Mouse (Mus musculus) monocyte, adult 5-6 weeks (primary cell): Measurements from ENCODE around the gene Slx4ip. TPM values are rescaled to one million over a fixed set of nuclear protein-coding genes. Genes with fewer than 3 reads are reported as not detected.
A peak's percentile ranks its signal among the peaks of the same experiment; 100 is the strongest.

ENCODE experiments used
- ATAC-seq: fragments of 153-309, 156-312 bp; replicated peaks from 2 replicates; pipeline ENCODE4 v1.8.0; 2017; ENCODE audit warnings: mild to moderate bottlenecking; ENCODE audit not compliant: low TSS enrichment, insufficient number of reproducible peaks, severe bottlenecking, poor library complexity, low FRiP score
- total RNA-seq: library from RNA; stranded (forward); fragments of 200-1000, 200-491, 200-594 nt; gene quantifications from 3 replicates; pipeline ENCODE4 v1.2.3, GENCODE M21; 2017

Slx4ip gene
- total RNA-seq, 1 experiment from 2014 or later, result 1.5 TPM

DNA sequence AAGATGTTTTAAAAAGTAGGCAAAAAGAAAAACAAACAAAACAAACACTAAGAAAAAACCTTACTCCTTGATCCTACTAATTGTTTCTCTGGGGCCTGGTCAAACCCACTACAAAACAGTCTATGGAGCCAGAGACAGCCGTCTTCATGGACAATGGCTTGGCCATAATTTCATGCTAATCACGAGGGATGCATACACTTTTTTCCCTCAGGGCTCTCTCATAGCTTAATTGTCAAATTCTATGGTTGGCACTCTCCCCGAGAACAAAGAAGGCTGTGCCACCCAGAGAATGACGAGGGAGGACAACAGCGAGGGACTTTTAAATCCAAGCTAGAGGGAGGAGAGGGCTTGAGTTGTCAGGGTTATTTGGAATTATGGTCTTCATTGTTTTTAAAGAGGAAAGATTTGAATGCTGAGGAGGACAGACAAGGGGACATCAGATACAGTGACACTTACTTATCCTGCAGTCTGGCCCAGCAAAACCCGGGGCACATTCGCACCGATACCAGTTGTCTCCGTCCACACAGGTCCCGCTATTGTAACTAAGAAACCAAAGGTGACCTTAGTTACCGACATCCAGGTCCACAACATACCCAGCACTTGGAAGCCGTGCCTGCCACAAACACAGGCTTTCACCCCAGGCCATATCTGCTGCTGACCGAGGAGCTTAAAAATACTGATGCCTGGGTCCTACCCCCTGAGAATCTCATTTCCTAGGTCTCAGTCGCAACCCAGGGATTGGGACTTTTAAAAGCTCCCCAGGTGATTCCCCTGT lies 195.8 kb downstream of the Slx4ip start:
- no peak for ATAC-seq

DNA sequence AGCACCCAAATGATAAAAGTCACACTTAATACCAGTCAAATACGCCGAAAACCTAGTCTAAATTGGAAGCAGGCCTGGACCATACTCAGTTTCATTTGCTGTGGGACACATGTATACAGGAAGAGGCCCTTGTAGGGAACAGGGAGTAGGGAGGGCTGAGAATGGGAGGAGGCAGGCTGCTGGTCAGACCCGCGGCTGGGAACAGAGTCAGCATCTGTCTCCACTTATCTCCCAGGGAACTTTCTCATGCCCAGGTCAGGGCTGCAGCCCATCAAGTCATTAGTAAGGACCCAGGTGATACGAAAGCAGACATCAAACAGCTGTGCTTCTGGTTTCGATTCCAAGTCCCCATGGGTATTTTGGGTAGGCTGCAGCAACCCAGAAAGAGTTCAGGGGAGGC lies 196.7 kb downstream of the Slx4ip start:
- ATAC-seq, result no peak

DNA sequence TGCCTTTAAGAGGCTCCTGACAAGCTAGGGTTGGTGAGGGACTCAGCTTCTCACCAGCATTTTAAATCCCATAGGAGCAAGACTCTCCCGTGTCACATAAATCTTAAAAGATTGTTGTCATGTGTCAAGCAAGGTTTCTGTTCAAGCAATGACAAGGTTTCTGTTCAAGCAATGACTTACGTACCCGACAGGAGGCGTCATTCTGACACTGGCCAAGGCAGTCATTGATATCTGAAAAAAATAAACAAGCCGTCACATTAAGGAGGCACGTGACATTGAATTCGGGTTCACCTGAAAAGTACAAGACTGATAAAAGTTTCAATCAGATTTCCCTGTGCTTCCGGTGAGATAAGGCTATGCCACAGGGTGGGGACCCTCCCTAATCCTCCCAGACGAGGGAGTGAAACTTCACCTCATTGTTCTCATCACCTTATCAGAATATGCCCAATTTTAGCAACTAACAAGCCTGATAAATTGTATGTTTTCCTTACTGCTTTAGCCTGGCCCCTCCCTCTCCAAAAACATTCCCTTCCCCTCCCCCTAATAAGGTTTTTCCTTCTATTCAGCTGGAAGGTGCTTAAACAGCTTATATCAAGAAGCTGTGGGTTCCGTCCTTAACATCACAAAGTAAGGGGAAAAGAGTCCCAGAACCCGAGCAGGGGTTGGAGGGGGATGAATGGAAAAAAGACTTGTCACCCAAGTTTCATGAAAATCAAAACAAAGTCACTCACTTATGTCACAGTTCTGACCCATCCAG lies 200.9 kb downstream of the Slx4ip start:
- ATAC-seq, result no peak

DNA sequence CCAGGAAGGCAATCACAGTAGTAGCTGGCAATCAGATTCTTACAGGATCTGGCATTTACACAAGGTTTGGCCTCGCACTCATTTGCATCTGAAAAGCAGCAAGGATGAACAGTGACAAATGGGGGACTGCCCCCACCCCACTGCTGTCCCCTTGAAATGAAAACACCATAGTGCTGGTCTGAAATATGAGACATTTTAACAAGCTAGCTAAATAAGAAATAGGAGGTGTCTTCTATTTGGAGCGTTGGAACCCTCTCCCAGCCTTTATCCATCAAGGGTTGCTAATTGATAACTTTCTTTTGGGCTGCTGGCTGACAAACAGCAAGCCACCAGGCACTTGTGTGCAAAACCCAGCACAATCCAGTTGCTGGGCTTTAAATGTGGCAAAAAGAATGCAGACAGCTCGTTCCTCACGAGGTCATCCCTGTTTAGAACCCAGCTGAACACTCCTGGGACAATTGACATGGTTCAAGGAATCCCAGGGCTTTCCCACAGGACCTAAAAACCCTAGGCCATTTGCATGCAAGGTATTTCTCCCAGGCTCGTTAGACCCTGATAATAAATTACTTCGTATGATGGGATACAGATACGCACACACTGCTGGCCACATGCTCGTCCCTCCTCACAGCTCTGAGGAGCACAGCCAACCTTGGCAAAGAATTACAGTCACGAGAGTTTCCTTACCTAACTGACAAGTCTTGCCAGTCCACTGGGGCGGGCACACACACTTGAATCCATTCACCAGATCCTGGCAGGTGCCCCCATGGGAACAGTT lies 201.7 kb downstream of the Slx4ip start:
- ATAC-seq, result no peak

DNA sequence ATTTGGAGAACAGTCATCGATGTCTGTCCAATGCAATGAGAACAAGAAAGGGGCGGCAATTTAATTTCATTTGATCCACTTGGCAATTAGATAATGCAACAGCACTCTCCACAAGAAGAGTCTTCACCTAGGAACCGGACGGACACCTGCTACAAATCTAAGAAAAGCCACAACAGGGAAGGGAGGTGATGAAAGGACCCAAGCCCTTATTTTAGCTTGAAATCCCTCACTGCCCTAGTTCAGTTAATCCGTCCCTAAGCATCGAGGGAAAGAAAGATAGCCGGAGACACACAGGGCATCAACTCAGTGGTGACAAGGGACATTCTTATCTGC lies 202.2 kb downstream of the Slx4ip start:
- no peak for ATAC-seq

DNA sequence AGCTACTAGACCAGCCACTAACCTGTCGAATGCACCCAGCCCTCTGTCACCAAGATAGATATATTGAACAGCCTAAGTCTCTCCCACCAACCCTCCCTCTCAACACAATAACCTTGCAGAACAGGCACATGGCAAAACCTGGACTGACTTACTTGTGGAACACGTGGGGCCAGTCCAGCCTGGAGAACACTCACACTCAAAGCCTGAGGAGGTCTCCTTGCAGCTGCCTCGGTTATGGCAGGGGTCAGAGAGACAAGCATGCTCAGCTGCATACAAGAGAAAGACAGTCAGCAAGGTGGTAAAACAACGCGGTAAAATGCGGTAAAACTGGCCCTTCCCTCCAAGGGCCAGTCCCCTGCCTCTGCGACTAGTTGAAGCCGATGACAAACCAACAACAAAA lies 203.3 kb downstream of the Slx4ip start:
- no peak for ATAC-seq

DNA sequence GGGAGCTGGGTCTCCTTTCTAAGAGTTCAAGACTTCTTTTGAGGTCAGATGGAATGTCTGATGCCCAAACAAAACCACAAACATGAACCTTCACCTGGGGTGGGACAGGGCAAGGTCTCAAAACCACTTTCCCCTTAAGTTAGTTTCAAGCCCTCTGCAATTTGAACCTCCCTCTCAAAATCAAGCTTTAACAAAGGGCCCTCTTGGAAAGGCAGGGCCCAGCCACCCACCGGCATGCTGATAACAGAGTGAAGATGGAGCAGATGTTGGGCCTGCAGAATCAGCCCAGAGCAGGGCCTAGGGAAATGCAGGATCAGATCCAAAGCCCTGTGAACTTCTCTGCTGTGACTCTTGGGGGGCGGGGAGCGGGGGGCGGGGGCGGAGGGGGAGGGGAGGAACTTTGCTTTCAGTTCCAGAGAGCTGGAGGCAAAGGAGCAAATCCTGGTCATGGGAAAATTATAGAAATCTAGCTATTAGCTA lies 206.0 kb downstream of the Slx4ip start:
- no peak for ATAC-seq

DNA sequence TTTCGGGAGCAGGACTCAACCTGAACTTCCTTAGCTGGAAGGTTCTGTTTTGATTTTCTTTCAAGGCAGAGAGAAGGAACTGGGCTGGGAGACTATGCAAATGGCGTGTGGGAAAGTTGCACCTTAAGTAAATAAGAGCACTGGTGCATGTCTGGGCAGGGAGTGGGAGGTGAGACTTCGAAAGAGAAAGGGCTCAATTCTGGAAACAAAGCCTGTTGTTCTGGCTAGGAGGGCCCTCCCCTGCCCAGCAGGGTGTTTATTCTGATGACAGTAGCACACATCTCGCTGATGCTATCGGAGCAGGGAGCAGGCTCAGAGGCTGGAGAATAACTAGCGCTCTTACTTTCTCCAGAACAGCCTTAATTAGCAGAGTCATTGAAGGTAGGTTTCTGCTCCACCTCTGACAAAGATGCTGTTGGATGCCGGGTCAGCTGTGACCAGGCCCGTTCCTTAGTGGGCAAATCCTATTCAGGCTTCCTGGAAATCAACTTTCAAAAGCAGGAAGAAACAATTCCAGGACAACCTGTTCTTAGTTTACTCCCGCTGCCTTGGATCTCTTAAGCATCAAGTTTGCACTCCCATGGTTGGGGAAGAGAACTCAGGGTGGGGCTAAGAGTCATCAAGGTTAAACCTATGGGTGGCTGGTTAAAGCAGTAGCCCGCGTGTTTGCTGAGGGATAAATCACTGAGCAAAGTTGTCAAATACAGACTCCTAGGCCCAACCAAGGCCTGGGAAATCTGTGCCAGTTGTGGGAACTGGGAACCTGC lies 207.4 kb downstream of the Slx4ip start:
- no peak for ATAC-seq

DNA sequence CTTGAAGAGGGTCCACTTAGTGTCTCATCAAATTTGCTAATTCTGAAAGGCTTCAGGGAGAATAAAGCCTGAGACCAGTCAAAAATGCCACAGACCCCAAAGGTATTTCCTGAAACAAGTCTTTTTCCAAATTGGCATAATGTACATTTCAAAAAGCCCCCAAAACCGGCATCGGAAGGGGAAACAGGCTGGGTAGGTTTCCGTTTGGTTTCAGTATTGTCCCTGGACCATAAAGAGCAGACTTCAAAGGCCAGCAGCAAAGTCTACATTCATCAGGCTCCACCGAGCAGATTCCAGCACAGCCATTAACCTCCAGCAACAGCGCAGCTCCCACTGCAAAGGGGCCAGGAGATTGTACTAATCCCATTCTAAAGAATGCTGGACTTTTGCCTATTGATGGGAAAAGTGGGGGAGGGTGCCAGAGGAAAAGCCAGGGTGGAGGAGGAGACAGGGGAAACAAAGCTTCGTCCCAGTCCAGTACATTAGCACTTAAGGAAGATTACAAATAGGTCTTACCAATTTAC lies 208.3 kb downstream of the Slx4ip start:
- no peak for ATAC-seq

DNA sequence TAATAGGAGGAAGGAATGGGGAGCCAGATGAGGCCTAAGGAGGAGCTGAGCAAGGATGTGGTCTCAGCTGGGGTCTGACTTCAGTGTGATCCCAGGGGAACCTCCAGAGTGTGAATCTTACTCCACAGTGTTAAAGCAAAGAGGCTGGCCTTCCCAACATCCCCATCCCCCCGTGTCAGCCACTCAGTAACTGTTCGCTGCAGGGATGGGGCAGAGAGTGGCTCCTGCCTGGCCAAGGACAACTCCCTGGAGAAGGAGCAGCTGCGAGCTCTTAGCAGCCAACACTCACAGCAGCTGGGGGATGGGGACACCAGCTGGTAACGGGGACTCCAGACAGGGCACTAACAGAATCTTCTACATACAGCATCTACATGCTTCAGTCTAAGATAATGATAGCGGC lies 210.1 kb downstream of the Slx4ip start:
- no peak; the same call in 1 of the 2 replicates for ATAC-seq

DNA sequence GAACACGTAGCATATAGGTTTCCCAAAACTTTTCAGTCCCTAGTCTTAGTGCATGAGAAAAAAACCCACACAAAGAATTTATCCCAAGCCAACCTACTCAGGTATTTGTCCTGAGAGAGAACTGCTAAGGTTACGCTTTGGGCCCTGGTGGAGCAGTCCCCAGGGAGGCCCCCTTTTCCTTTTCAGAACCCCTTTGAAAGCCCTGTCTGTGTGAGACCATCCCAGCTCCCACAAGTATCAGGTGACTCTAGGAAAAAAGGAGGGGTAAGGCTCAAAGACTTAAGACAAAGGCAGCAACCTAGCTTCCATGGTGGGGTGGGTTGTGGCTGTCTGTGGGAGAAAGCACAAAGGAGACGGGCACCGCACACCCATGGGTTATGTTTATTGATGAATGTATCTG lies 216.2 kb downstream of the Slx4ip start:
- no peak for ATAC-seq

DNA sequence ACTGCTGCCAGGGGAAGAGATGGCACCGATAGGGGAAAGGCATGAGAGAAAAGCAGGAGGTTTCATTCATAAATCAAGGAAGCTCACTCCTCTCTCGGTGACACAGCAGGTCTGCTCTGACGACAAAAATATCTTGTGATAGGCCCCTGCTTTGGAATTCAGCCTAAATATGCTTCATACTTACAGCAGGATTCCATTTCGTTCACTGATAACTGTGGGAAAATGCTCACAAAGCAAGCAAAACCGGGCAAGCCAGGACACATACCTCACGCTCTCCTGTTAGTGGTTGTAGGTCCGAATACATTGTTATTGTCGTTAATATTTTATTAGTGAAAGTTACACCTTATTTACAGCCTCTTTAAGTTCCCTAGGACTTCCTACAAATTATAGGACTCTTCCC lies 216.9 kb downstream of the Slx4ip start:
- no peak for ATAC-seq

DNA sequence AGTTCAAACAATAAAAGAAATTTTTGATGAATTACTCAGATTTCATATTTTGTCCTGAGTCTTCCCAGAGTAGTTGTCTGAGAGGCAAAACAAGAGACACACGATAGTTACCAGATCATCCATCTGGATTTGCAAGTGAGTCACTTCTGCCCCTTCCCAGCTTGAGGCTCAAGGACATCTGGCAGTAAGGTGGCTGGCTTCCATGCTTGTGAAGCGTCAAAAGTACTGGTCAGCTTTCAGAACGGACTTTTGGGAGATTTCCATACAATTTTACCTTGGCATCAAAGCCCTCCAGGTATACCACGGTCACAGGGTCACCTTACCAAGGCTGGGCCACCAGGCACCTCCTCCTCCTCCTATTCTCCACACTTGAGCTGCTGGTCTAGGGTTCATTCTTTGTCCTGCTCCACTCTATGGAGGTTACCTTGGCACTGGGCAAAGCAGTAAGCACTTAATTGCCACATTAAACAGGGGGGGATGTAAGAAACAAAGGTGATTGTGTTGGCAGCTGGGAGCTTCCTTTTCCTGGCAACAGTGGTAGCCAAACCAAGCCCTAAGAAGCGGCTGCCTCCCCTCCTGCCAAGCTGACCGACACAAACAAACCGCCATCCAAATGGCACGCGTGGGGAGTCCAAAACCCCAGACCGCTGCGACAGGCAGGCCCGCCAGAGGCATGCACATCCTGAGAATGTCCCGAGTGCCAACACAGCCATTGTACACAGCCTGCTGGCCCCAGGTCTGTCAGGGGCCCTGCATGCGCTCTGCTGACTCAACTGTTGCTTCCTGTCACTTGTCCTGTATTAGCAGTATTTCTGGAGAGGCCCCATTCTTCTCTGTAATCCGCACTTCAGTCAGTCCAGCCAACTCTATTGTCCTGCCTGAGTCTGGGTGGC lies 218.5 kb downstream of the Slx4ip start:
- ATAC-seq, result no peak

DNA sequence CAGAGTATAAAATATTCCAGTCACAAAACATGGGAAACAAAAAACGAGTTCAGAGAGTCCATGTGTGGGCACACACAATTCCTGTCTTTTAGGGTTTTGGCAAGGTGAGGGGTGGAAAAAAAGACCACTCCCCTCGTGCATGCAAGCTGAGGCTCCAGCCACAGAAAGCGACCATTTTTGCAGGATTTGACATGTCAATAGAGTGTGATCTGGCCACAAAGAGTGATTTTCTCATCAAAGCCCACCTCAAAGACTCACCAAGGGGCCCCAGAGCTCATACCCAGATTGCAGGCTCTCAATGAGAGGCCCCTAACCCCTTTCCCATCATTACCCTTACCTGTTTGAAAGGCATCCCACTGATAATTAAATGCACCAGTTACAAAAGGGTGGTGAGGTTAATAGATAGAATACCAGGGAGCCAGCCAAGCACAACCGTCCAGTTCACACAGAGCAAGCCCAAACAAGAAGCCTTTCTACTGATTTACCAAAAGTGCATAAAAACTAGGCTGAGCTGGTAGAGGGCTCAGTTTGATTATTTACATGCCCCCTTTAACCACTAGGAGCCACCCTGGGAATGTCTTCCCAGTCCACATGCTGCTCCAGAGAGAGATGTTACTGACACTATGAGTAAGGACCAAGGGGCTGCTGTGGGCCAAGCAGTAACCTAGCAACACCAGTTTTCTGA lies 219.3 kb downstream of the Slx4ip start:
- ATAC-seq, result no peak

DNA sequence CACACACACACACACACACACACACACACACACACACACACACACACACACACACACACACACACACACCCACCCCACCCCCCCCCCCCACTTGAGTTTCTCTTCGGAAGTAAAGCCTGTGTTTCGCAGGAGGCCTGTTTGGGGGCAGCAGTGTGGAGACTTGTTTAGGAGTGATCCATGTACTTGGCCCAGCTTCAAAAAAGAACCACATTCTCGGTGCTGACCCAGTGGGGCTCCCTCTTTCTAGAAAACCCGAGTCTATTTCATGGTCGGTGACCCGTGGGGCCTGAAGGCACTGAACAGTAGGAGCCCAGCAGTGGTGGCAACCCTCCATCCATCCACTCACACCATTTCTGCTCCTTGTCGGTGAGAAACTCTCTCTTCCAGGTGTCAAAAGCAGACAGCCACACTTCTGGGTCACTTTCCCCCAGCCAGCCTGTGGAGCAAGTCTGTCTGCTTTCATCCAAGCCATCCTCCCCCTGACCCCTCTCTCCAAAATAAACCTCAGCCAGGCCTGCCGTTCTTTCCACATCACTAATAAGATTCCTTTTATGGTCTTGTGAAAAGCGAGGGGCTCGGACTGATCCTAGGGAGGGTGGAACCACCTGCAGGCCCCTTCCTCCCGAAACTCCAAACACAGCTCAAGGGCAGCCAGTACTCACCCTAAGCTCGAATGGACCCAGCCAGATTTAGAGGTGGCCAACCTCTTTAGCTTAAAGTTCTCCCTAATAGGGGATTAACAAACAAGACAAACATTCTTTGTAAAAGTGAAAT lies 222.5 kb downstream of the Slx4ip start:
- no peak for ATAC-seq

DNA sequence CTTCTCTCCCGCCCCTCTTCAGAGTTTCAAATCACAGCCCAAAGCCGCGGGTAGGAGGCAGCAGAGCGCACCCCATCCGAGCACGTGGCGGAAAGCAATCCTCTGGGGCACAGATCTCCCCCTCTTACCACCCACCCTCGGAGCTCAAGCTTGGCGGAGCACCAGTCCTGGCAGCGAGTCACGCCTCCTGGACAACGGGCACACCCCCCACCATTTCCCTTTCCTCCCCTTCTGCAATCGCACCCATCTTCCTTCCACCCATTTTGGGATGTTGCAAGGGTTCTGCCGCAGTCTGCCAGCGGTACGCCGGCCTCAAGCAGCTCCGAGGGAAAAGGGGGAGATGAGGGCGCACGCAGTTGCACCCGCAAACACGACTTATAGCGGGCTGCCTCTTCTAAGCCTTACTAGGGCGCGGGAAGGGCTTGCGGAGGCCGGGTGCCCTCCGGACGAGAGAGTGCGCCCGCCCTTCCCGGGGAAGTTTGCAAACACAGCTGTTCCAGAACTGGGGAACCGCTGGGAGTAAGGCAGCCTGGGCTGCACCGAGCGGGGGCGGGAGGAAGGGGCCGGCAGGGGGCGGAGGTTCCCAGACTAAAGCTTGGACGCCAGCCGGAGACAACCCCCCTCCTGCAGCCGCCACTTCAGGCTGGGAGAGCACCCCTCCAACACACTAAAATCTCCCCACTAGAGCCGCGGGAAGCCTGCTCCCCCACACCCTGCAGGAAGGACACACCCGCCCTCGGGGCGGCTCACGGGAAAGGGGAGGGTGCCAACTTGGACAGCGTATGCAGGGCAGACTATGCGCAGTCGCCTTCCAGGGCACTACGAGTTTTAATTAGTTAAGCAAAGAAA lies 223.5 kb downstream of the Slx4ip start:
- peak; percentile 51 for ATAC-seq
